Mouse (Mus musculus): ENCODE results near the gene Mapk3. TPM values are rescaled to one million over a fixed set of nuclear protein-coding genes. Genes with fewer than 3 reads are reported as not detected.

Gene Mapk3
- total RNA-seq, 2 experiments from 2014 or later, result 88.3 to 177 TPM

DNA sequence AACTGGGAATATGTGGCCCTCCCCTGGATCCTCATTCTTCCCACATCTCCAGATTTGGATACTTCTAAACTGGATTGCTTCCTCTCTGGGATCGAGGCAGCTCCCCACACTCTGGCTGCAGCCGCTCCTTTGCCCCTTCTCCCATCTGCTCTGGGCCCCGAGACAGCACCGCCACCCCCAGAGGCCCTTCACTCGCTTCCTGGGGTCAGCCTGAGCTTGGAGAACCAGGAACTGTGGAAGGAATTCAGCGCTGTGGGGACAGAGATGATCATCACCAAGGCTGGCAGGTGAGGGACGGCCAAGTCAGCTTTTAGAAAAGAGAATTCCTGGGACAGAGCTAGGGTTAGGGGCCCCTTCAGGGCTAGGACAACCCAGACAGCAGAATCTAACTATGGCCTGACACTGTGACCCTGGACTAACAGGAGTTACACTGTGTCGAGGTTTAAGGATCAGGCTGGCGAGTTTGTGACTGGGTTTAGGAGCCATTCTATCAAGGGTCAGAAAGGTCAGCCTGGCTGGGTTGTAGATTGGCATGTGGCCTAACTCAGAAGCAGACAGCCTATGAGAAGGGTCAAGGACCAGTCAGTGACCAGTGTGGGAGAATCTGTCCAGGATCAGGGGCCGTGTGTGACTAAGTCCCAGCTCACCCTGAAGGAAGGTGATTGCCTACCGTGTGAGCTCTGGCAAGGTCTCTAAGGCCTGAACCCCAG lies 22.4 kb downstream of the Mapk3 start:
- no peak for ATAC-seq (ENCODE audit: poor library complexity, severe bottlenecking)

DNA sequence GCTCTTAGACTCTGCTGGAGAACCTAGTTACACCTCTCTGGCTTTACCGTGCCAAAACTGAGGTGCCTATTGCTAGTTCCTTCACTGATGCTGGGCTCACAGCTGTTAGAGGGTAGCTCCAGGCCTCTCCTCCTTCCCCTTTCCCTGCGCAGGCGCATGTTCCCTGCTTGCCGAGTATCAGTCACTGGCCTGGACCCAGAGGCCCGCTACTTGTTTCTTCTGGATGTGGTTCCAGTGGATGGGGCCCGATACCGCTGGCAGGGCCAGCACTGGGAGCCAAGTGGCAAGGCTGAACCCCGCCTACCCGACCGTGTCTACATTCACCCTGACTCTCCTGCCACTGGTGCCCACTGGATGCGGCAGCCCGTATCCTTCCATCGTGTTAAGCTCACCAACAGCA lies 23.3 kb downstream of the Mapk3 start:
- no peak for ATAC-seq (ENCODE audit: poor library complexity, severe bottlenecking)

DNA sequence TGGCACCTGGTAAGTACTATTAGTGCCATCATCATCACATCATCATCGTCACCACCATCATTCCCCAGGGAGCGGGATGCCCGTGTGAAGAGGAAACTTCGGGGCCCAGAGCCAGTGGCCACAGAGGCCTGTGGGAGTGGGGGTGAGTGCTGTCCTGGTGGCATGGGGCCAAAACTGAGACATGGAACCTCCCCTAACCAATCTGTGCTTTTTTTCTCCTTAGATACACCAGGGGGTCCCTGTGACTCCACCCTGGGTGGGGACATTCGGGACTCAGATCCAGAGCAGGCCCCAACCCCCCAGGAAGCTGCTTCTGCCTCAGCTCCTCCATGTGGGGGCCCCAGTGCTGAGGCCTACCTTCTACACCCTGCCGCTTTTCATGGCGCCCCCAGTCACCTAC lies 25.1 kb downstream of the Mapk3 start:
- ATAC-seq (ENCODE audit: poor library complexity, severe bottlenecking), result no peak

DNA sequence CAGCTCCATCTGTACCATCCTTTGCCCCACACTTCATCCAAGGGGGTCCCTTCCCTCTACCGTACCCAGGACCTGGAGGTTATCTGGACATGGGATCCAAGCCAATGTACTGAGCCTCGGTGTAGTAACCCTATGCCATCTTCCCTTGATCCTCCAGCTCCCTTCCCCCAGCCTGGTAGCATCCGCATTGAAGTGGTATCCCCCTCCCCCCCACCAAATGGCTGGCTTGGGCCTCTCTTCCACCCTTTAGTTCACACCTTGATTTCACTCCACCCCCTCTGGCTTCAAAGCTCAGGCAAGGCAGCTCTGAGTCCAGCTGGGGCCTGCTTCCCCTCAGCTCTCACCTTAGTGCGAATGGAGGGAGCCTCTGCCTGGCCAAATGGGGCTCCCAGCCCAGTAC lies 25.7 kb downstream of the Mapk3 start:
- ATAC-seq (ENCODE audit: poor library complexity, severe bottlenecking), result no peak

DNA sequence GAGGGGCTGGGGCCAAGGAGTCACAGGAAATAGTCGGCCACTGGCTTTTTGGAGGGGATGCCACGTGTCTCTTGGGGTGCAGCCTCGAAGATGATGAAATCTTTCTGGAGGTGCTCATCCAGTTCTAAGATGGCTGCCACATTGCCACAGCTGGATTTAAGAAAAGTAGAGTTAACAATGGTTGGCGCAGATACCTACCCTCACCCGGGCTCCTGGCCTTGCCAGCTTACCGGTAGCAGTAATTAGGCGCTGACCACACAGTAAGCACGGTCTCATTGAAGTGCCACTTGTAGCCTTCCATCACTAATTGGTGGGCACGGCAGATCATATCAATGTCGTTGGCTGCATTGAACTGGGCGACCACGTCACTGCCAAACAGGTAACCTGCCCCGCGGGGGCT lies 26.7 kb downstream of the Mapk3 start:
- no peak for ATAC-seq (ENCODE audit: poor library complexity, severe bottlenecking)

DNA sequence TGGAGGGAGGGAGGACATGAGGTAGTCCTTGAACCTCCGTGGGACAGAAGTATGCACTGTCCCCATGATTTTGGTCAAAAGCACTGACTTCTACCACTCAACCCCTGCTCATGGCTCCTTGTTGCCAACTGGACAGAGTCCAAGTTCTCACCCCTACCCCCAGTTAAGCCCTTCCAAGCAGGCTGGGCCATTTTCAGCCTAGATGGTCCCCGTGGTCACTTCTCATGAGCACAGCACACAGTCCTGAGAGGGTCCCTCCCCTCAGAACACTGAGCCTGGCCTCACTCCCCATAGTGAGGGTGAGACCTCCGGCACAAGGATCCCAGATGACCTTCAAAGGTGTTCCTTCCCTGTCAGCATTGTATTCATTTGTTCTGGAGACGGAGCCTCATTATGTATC lies 29.7 kb downstream of the Mapk3 start:
- ATAC-seq (ENCODE audit: poor library complexity, severe bottlenecking), result no peak

DNA sequence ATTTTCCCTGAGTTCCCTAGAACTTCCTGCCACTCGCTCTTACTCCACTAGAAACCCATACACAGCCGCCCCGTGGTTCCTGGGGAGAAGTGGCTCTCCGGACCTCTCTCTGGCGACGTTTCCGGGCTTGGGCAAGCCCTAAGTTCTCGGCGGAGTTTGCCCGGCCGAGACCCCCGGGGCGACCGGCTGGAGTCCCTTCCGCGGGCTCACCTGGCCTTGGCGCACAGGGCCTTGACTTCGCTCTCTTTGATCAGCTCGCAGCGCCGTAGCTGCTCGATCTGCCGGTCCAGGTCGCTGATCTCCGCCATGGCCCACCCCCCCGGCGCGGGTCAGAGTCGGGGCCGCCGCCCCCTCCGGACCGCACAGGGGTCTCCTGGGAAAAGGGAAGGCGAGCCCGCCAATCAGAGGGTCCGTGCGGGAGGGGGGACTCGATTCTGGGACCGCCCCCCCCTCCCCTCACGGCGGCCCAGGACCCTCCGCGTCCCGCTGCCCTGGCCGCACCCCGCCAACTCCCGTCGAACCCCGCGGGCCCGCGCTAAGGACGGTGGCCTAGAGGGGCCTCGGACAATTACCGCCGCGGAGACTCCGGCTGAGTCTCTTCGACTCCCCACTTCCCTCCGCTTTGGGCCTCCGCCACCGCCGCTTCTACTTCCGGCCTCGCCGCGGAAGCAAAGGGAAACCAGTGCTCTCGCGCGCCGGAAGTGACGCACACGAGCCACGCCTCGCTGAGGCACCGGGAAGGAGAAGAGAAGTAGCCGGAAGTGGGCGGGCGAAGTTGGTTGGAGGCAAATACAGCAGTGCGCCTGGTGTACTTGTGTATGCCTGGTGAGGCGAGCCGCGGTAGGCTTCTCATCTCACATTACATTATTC lies 32.7 kb downstream of the Mapk3 start, which contains the start of gene Ppp4c:
Gene Ppp4c (minus strand): TSS at position 646 of the 870 bp plus-strand sequence.
- peak; percentile 95 for ATAC-seq (ENCODE audit: poor library complexity, severe bottlenecking)

DNA sequence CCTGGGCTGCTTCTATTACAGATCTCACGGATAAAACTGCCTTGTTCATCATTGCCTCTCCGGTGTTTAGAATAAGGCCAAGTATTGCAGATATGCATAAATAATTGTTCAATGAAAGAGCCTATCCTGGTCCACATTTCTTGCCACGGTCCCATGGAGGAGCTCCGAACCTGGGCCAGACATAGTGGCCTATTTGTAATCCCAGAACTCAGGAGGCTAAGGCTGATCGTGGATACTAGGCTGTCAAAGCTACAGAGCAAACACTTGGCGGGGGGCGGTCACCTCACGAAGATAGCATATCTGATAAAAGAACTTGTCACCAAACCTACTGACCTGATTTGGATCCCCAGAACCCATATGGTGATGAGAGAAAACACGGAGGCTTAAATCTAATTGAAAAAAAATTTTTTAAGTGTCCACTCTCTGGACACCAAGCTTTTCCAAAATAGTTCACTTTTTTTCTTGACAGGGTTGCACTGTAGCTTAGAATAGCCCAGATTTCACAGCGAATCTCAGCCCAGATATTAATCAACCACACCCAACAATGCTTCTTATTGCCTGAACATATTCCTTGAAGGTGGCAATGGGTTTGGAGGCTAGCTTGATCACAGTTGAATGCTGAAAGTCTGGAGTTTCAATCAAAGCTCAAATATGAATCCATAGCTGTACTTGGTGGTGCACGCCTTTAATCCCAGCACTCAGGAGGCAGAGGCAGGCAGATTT lies 33.5 kb downstream of the Mapk3 start:
- ATAC-seq (ENCODE audit: poor library complexity, severe bottlenecking), result no peak

DNA sequence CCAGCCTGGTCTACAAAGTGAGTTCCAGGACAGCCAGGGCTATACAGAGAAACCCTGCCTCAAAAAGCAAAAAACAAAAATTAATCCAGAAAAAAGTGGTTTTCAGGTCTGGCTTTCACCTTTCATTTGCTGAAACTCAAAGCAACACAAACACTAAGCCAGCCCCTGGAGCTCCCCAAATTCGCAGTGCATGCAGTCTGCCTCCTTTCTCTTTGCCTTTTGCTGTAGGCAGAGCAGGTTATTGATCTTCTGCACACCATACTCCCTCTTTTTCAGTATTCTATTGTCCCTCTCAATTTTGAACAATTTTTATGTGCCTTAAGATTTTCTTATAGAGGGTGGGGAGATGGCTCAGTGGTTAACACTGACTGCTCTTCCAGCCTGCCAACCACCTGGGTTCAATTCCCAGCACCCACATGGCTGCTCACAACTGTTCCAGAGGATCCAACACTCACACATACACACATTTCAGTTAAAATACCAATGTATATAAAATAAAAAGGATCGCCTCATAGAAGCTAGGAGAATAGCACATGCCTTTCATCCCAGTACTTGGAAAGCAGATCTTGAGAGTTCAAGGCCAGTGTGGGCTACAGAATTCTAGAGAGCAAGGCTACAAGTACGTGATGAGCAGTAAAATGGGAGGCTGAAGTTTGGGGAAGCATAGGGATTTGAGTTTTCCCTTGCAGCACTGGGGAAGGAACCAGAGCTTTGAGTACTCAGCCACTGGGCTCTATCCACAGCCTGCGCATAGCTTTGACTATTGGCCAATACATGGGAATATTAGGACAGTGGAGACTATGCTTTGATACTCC lies 34.3 kb downstream of the Mapk3 start:
- ATAC-seq (ENCODE audit: poor library complexity, severe bottlenecking), result no peak

DNA sequence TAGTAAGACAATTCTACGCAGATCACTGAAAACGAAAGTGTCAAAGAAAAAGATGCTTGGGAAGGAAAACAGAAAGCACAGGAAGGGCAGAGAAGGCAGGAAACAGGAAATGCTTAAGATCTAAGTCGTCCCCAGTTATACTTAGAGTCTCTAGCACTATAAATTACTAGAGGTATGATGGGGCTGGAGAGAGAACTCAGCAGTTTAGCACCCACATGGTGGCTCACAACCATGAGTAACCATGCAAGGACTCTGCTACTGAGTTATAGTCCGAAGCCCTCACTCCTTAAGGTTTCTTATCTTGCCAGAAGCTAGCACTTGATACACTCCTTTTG lies 34.8 kb downstream of the Mapk3 start:
- ATAC-seq (ENCODE audit: poor library complexity, severe bottlenecking), result no peak

DNA sequence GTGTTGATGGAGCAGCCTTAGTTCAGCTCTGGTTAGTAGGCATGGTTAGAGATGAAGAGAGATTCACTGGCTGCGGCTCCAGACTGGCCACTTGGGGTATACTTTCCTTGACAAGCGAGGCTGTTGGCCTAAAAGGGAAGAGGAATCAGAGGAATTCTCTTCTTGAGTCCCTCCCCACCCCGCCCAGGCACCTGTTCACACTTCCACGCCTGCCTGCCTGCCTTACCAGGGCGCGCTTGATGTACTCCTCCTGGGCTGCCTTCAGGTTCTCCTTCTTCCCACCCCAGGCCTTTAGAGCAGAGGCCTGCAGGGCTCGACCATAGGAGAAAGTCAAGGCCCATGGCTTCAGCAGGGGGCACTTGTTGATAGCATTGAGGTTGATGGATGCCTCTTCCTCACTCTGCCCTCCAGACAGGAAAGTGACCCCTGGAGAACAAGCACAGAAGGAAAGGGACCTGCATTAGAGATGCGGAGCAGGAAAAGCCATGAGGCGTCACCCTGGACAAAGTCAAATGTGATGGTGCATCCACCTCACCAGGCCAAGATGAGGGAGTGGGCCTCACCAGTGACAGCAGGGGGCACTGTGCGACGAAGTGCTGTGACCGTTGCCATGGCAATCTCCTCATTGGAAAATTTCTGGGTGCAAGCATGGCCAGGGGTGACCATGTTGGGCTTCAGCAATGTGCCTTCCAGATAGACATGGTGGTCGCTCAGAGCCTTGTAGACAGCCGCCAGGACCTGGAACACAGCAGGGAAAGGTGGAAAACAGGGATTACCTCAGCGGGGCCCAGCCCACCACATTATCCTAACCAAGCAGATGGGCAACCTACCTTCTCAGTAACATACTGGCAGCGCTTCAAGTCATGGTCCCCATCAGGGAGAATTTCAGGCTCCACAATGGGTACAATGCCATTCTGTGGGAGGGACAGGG lies 36.3 kb downstream of the Mapk3 start:
- no peak for ATAC-seq (ENCODE audit: poor library complexity, severe bottlenecking)

DNA sequence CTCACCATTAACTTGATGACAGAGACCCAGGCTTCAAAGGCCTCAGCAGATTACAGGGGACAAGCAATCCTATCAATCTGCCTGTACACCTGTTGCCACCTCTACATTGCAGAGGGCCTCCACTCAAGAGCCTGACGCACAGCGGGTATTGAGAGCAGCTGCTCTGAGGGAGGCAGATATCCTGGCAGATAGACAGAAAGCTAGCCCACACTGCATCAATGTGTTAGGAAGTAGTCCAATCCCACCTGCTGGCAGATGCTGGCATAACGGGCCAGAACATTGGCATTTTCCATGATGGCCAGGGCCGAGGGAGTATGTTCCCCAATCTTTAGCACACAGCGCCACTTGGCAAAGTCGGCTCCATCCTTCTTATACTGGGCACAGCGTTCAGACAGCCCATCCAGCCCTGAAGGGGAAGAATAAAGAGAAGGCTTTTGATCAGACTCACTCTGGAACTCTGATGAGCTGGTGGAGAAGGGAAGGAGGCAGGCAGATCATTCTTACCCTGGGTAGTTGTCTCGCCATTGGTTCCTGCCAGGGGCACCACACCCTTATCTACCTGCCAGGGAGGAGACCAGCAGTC lies 37.0 kb downstream of the Mapk3 start:
- no peak for ATAC-seq (ENCODE audit: poor library complexity, severe bottlenecking)

DNA sequence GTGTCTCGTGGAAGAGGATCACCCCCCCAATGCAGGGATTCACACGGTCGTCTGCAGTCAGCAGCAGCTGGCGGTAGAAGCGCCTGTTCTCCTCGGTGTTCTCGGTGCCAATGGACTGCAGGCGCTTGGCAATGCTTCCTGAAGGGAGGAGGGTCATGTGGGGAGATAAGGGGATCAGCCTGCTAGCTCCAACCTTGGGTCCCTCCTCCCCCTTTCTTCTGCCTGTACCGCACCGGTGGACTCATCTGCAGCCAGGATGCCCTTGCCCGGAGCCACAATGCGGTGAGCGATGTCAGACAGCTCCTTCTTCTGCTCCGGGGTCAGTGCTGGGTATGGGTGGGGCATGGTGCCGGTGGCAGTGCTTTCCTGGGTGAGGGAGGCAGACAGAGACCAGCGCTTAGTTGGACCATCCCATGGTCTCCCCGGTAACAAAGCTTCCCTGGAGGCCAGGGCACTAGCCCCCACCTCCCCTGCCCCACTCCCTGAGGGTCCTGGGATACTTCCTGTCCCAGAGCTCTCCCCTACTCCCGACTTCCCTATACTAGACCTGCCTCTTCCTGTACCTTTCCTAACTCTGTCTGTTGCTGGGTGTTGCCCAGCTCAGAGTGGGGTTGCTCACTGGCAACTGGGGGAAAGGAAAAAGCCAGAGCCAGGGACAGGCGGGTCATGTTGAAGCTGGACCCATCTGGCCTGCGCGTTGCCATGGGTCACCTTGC lies 38.2 kb downstream of the Mapk3 start, which contains the start of gene Fam57b:
Gene Fam57b (plus strand): TSS at position 258 of the 716 bp plus-strand sequence.
- peak; percentile 7; the same call in 1 of the 2 replicates for ATAC-seq (ENCODE audit: poor library complexity, severe bottlenecking)

DNA sequence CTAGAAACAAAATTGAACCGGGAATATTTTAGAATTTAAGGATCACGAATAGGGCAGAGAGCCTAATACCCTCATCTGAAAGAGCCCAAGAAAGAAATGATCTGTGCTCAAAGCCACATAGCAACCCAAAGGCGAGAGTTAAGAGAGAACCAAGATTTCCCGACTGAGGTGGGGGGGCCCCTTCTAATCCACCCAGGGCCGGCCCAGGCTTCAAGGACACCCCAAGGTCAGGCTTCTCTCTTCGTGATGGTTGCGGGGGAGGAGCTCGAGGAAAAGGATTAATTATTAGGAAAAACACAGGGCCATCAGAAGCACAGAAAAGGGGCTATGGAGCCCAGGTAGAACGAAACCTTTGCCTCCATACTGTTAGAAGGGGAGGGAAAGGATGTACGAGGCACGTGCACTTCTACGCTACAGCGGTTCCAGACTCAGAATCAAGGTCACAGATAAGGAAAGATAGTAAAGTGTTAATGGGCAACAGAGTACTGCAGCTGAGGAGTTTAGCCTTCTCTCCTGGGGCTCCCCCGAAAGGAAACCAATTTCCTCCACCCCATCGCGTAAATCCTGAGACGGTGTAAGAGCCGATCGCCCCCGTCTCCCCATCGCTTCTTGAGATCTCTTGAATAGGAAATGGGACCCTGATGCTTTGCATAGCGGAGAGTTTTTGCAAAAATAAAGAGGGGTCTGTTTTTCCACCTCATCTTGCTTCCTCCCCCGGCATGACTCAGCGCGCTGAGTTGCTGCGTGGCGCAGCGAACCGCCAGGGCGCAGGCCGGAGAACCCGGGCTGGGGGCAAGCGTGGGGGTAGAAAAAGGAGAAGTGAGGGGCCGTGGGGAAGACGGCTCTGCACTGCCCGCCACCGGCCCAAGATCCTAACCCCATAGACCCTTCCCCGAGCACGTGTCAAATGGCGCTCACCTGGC lies 39.0 kb downstream of the Mapk3 start:
- ATAC-seq (ENCODE audit: poor library complexity, severe bottlenecking), result peak; percentile 58

DNA sequence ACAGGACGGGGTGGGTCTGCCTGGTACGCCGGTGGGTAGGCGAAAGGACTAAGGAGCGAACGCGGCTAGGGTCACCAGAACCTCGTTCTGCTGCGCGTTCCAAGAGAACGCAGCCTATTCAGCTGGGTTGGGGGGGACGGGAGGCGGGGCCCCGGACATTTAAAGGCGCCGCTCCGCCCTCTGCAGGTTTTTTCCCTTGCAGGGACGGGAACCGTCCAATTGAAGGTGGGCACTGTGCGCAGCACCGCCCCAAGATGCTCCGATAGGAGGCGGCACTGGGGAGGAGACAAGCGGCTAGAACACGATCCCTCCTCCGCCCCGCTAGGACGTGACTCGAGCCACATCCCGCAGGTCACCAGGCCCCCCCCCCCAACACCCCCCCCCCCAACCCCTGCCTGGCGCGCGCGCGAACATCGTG lies 39.7 kb downstream of the Mapk3 start:
- ATAC-seq (ENCODE audit: poor library complexity, severe bottlenecking), result peak; percentile 79

DNA sequence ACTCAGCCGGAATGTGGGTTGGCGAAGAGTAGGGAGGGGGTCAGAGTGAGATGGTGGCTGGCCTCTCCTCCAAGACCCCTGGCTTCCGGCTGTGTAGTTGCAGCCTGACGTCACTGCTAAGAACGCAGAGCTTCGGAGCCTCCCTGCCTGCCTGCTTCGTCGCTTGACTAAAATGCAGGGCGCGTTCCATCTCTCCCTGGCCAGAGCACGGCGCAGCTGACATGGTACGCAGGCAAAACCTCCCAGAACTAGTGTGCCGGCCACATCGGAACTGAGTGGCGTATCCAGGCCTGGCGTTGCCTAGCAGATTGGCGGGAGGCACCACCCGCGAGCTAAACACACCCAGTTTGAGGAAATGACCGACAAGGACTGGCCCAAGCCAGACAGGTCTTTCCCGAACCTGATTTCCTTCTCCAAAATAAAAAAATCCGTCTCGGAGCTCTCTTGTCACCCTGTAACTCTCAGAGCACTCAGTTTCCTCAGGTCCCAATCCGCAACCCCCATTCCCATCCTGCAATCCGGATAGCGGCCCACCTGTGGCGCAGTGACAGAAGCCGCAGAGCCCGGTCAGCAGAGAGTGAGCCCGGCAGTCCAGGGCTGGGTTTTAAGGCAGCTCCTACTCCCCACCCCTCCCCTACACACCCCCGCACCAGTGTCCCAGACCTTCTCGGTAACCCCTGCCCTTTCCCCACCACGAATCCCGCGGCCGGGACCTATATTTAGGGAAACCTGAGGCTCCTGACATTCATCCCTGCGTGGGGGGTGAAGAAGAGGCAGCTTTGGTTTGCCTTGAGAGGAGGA lies 40.3 kb downstream of the Mapk3 start:
- ATAC-seq (ENCODE audit: poor library complexity, severe bottlenecking), result peak; percentile 65
